Mouse (Mus musculus): ENCODE measurements around the gene Mmp11.

DNA sequence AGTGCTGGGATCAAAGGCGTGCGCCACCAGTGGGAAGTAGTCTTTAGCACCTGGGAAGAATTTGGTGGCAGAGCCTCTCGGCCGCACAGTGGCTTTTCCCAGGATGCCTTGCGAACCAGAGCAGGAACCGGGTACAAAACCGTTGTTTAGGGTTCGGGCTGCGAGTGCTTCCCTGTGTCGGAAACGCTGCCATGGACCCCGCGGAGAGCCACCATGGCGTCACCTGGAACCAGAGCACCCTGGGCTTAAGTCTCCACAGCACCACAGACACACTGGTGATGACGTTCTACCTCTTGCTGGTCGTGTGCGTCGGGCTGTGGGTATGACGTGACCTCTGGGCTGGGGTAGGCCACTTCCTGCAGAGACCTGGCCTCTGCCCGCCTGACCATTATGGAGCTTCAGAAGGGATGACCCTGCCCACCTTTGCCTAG, 18.1 kb upstream of the Mmp11 start, which contains the start of gene Gm5134:
- TF ChIP-seq POLR2A (IDR thresholded peaks at IDR 0.05; ENCODE audit: control insufficient read depth, low read depth, low read length) (peak; percentile 51; the same call in 1 of the 2 replicates), CTCF (IDR thresholded peaks at IDR 0.05; ENCODE audit: control insufficient read depth, insufficient read depth, insufficient replicate concordance, low read depth, low read length) (no peak)
